Mouse (Mus musculus) testis, postnatal 14 days (tissue): Measurements from ENCODE around the gene Zwilch.
A peak's percentile ranks its signal among the peaks of the same experiment; 100 is the strongest.
"Not testable (repeated sequence)": the region's sequence is repeated elsewhere in the genome, so short reads cannot be mapped to it uniquely, and the experiment has no call there.

Experiments
- DNase-seq: peaks from one replicate; pipeline ENCODE4 v3.0.0; 2021; ENCODE audit warnings: low spot score

Zwilch gene

GRCm38 (mm10) chr9:64172816-64173665, at the start of gene Zwilch, which contains the start of gene Rpl4:
Gene Zwilch, minus strand, starts transcription at chr9:64173104.
Gene Rpl4, plus strand, starts transcription at chr9:64173375.
- peak; percentile 89 for DNase-seq

GRCm38 (mm10) chr9:64222098-64222497, 49.2 kb upstream of the Zwilch start:
- no peak for DNase-seq

- no peak for DNase-seq
These were observed 48.6 kb upstream of the Zwilch start for GRCm38 (mm10) chr9:64221480-64221879.

GRCm38 (mm10) chr9:64220603-64221002, 47.7 kb upstream of the Zwilch start:
- no peak for DNase-seq

GRCm38 (mm10) chr9:64219772-64220420, 47.0 kb upstream of the Zwilch start:
- DNase-seq: no peak

- DNase-seq: no peak
These were observed 46.4 kb upstream of the Zwilch start for GRCm38 (mm10) chr9:64219305-64219704.

GRCm38 (mm10) chr9:64217887-64218286, 45.0 kb upstream of the Zwilch start:
- no peak for DNase-seq

- no peak for DNase-seq
These were observed 43.7 kb upstream of the Zwilch start for GRCm38 (mm10) chr9:64216641-64217040.

- no peak for DNase-seq
These were observed 43.2 kb upstream of the Zwilch start for GRCm38 (mm10) chr9:64216090-64216489.

- DNase-seq: no peak
These were observed 41.5 kb upstream of the Zwilch start for GRCm38 (mm10) chr9:64214452-64214851.

- DNase-seq: no peak
These were observed 34.7 kb upstream of the Zwilch start for GRCm38 (mm10) chr9:64207509-64208084.

- no peak for DNase-seq
These were observed 30.0 kb upstream of the Zwilch start for GRCm38 (mm10) chr9:64202866-64203265.

- no peak for DNase-seq
These were observed 29.4 kb upstream of the Zwilch start for GRCm38 (mm10) chr9:64202331-64202730.

- no peak for DNase-seq
These were observed 27.0 kb upstream of the Zwilch start for GRCm38 (mm10) chr9:64199897-64200296.

GRCm38 (mm10) chr9:64198763-64199418, 26.0 kb upstream of the Zwilch start:
- DNase-seq: not testable (repeated sequence)

- no peak for DNase-seq
These were observed 25.3 kb upstream of the Zwilch start for GRCm38 (mm10) chr9:64198068-64198762.

- DNase-seq: no peak
These were observed 24.6 kb upstream of the Zwilch start for GRCm38 (mm10) chr9:64197524-64197923.

- no peak for DNase-seq
These were observed 22.6 kb upstream of the Zwilch start for GRCm38 (mm10) chr9:64195554-64195953.

- DNase-seq: no peak
These were observed 21.0 kb upstream of the Zwilch start for GRCm38 (mm10) chr9:64193879-64194278.

- DNase-seq: no peak
These were observed 11.4 kb upstream of the Zwilch start for GRCm38 (mm10) chr9:64184166-64184840.

- DNase-seq: not testable (repeated sequence)
These were observed 10.4 kb upstream of the Zwilch start for GRCm38 (mm10) chr9:64183295-64183694.
